Mouse (Mus musculus): ENCODE measurements around the gene Ank2. TPM values are rescaled to one million over a fixed set of nuclear protein-coding genes. Genes with fewer than 3 reads are reported as not detected.
"Not testable (repeated sequence)": the region's sequence is repeated elsewhere in the genome, so short reads cannot be mapped to it uniquely, and the experiment has no call there.

Gene Ank2
- polyA plus RNA-seq, 3 experiments from 2014 or later, result 0.41 to 0.54 TPM; not detected in 1

GRCm38 (mm10) chr3:127350602-127351362, 148.4 kb downstream of the Ank2 start:
- no peak for ATAC-seq

GRCm38 (mm10) chr3:127348926-127349325, 150.2 kb downstream of the Ank2 start:
- ATAC-seq, result no peak

DNA sequence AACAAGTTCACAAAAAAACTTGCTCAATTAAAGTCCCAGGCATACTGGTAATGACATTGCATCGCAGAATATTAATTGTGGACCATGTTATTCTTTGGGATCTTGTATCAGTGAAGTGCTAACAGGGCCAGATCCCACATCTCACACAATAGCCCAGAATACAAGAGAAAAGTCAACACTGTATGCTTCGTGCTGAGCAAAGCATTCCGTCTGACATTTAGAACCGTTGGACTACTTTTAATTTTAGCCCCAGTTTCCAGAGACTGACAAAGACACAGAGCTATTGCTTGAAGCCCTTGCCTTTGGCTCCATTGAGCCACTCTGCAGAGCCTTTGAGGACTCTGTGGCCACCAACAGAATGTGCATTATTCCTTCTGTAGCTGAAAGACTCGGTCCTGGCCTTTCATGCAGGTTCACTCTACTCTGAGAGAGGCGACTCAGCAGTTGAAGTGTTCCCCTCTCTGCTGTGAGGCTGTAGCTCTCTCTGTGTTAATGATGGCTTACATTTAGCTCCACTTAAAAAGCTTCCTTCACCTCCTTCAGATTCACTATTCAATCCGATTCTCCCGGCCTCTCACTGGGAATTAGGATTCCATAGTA, 153.2 kb downstream of the Ank2 start:
- no peak for ATAC-seq

DNA sequence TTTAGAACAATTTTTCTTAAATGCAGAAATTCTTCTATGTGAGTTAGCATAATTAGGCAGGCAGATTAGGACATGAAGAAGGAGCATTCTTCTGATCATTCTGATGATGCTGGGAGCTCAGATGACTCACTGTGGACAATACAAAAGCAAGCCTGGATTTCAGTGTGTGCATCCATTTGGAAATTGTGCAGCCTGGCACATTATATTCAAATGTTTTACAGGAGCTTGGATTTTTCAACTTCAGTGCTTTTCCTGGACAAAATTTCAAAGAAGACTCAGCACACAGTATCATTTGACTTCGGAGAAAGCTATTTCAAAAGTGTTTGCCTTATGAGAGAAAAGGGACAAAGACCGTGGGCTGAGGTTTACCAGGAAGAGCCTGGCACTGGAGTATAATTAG, 157.8 kb downstream of the Ank2 start:
- ATAC-seq, result no peak

- ATAC-seq, result no peak
Measured at GRCm38 (mm10) chr3:127334876-127335275, 164.3 kb downstream of the Ank2 start.

DNA sequence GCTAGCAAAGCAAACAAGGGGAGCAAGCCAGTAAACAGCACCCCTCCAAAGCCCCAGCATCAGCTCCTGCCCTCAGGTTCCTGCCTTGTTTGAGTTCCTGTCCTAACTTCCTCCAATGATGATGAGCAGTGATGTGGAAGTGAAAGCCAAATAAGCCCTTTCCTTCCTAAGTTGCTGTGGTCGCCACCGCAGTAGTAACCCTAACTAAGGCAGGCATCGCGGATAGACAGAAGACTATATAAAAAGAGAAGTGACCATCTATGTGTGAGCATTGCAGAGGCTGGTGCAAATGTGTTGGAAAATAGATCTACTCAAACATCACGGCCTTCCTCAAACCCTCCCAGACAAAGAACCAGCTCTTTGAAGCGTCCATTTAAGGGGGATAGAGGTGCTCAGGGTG, 167.6 kb downstream of the Ank2 start:
- no peak for ATAC-seq

GRCm38 (mm10) chr3:127326355-127326754, 172.8 kb downstream of the Ank2 start:
- ATAC-seq, result no peak

DNA sequence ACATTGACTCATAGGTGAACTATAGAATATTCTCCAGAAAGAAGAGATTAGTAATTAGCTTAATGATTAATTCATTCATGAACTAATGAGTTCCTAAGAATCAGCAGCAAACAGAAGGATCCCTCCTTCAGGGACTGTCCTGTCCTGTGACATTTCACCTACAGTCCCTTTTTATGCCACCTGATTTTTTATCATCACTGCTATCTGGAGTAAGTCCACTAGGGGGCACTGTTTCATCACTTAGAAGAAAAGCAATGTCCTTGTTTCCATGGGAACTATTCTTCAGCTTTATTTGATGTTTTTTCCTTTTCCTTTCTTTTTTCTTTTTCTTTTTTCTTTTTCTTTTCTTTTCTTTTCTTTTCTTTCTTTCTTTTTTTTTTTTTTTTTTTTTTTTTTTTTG, 176.3 kb downstream of the Ank2 start:
- peak; percentile 64 for ATAC-seq

- no peak for ATAC-seq
Measured at GRCm38 (mm10) chr3:127321645-127322044, 177.5 kb downstream of the Ank2 start.

GRCm38 (mm10) chr3:127321031-127321430, 178.1 kb downstream of the Ank2 start:
- ATAC-seq, result not testable (repeated sequence)

- no peak for ATAC-seq
Measured at GRCm38 (mm10) chr3:127320311-127320710, 178.8 kb downstream of the Ank2 start.

GRCm38 (mm10) chr3:127317641-127318040, 181.5 kb downstream of the Ank2 start:
- no peak for ATAC-seq

DNA sequence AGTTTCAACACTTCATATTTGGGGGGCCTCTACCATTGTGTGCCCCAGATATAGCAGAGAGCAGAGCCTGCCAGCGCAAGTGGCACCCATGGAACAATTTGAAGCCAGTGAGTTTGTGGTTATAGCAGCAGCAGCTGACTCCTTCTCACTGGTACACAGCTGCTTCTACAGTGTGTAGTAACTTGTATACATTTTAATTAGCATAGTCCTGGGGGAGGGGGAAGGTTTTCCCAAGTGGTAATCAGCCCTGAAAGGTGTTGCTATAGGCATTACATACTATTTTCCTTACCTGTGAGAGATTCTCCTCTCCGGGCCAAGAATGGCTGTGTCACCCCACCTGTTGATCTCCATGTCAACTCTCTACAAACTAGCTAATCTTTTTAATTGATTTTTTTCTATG, 182.4 kb downstream of the Ank2 start:
- no peak for ATAC-seq

DNA sequence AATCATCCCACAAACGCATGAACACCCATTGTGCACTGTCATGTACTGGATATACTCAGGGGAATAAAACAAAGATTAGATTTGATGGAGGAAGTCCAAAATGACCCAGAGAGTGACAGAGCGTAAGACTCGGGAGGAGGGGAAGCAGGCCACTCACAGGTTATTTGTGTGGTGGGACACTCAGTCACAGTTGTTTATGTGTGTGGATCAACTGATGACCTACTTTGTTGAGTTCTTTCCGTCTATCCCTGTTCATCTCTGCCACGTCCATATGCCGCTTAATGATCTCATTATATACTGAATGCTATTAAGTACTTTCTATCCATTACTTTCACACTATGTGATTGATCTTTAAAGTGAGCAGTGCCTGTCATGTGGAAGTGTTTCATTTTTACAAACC, 187.6 kb downstream of the Ank2 start:
- no peak for ATAC-seq

GRCm38 (mm10) chr3:127310079-127310478, 189.1 kb downstream of the Ank2 start:
- ATAC-seq, result no peak

- no peak for ATAC-seq
Measured at GRCm38 (mm10) chr3:127303957-127304553, 195.1 kb downstream of the Ank2 start.

GRCm38 (mm10) chr3:127303041-127303440, 196.1 kb downstream of the Ank2 start:
- no peak for ATAC-seq

DNA sequence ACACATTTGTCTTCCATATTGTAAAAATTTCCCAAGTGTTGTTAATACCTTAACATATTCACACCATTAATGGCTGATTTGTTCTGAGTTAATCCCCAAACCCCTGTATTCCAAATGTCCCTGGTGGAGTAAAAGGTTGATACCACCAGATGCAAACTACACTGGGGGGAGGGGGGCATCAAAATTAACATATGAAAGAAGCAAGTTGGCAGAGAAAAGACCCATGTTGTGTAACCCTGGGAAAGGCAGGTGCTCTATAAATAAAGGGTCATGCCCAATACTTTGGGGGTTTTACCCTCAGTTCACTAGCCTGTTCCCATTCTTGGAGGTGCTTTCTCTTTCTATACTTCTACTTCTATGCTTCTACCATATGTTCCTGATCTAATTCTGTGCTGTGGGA, 198.4 kb downstream of the Ank2 start:
- no peak for ATAC-seq

DNA sequence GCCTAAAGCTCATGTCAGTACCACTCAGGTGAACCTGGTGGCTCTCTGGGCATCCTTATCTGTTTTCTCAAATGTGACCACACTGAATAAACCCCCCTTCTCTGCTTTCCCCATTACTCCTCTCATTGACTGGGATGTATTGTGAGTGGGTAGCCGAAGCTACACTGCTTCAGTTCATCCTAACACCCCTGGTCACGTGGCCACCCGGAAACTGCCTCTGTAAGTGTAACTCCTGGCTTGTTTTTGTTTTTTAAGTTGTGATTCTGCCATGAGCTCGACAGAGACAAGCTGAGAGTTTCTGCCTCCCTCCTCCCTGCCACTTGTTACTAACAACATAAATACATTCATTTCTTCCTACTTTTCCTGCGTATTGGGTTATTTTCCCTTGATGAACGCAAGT, 203.2 kb downstream of the Ank2 start:
- no peak for ATAC-seq

- ATAC-seq, result no peak
Measured at GRCm38 (mm10) chr3:127294610-127295349, 204.4 kb downstream of the Ank2 start.

DNA sequence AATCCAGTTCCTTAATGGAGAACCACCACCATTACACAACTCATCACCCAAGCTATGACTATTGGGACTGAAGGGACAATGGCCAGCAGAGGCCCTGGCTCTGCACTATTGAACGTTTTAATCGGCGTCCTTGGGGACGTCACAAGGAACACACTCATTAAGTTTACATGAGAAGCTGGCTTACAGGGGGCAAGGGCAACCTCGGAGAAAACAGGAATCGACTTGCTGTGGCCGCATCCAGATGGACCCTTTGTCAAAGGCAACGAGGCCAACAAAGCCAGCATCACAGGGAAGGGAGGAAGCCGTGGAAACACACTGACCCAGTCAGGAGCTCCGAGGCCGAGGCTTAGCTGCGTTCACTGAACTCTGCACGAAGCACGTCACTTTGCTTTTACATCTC, 205.1 kb downstream of the Ank2 start:
- ATAC-seq, result no peak

DNA sequence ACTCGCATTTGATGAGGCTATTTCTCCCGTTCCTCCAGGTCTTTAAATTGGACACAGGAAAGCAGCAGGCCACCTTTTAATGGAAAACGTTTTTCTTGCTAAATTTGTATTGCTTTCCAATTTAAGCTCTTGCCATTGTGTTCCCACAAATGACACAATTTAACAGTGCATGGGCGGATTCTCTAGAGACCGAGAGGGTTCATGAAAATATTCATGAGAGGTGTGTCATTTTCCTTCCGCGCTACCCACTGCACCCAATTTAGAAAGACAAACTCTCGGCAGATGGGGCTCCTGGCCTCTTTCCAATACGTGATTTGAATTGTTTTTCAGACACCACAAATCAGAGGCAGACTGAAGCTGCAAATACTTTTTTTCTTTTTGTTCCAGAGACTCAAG, 205.7 kb downstream of the Ank2 start:
- ATAC-seq, result no peak

DNA sequence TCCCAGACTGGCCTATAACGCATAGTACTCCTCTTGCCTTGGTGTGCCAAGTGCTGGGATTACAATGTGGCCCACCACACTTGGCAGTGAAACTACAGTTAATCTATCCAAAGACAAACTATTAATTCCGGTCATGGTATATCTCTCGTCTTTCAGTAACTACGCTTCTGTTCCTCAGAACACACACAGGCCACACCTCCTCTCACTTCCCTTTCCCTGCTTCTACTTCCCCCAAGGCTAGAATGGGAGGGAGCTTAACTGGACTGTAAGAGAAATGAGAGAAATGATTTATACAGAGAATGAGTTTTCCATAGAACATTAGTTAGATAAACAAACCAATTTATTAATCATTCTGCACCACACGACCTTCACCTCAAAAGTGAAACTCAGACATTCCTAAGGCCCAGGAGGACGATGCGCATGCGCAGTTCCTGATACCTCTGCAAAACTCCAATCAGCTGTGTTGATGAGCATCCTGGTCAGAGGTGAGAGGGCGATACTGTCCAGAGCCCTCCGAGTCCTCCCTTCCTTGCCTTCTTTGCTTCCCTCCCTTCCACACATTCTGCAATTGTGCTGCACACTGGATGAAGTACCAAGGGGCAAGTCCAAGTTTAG, 206.2 kb downstream of the Ank2 start:
- ATAC-seq, result no peak

All from inflammation-experienced regulatory T-cells, adult 6 months (primary cell).